Mouse (Mus musculus) forebrain, embryonic 14.5 days (tissue): Measurements from ENCODE around the gene Ccdc170. TPM values are rescaled to one million over a fixed set of nuclear protein-coding genes. Genes with fewer than 3 reads are reported as not detected.

ENCODE experiments used
- ATAC-seq: fragments of 200-750 bp; cut with Nextera tagmentation; 2 replicates; pipeline ENCODE4 v1.8.0; 2017; ENCODE audit warnings: mild to moderate bottlenecking, moderate library complexity
- DNase-seq: peaks from one replicate; pipeline ENCODE4 v3.0.0-alpha.2; 2015; ENCODE audit warnings: low spot score
- H3K27ac ChIP-seq: fragments of 300-500 bp; sonication (generic); 2 replicates; pipeline ENCODE4 v1.5.1; 2014; ENCODE audit warnings: low read depth, mild to moderate bottlenecking, control low read depth, low read length, moderate library complexity
- H3K27me3 ChIP-seq: fragments of 300-500 bp; sonication (generic); replicated peaks from 2 replicates; pipeline ENCODE4 v1.6.1; 2014; ENCODE audit warnings: low read length, control low read depth, mixed read lengths; ENCODE audit not compliant: control insufficient read depth, insufficient read depth
- H3K36me3 ChIP-seq: fragments of 300-500 bp; sonication (generic); 2 replicates; pipeline ENCODE4 v1.6.1; 2014; ENCODE audit warnings: low read length, control low read depth; ENCODE audit not compliant: control insufficient read depth, insufficient read depth
- H3K4me1 ChIP-seq: fragments of 300-500 bp; sonication (generic); 2 replicates; pipeline ENCODE4 v1.6.1; 2014; ENCODE audit warnings: antibody characterized with exemption, low read length, control low read depth; ENCODE audit not compliant: control insufficient read depth, insufficient read depth
- H3K4me2 ChIP-seq: fragments of 300-500 bp; sonication (generic); 2 replicates; pipeline ENCODE4 v1.6.1; 2014; ENCODE audit warnings: mild to moderate bottlenecking, control low read depth, low read length
- H3K4me3 ChIP-seq: fragments of 300-500 bp; sonication (generic); 2 replicates; pipeline ENCODE4 v1.5.1; 2014; ENCODE audit warnings: low read depth, low read length, control low read depth
- H3K9ac ChIP-seq: fragments of 300-500 bp; sonication (generic); 2 replicates; pipeline ENCODE4 v1.6.1; 2014; ENCODE audit warnings: mild to moderate bottlenecking, low read length, control low read depth, moderate library complexity
- H3K9me3 ChIP-seq: fragments of 300-500 bp; sonication (generic); replicated peaks from 2 replicates; pipeline ENCODE4 v1.6.1; 2016; ENCODE audit warnings: low read length, control low read depth, mixed read lengths; ENCODE audit not compliant: control insufficient read depth
- WGBS: fragments of 180-500 bp; shearing (Covaris S2); extraction: QIAGEN DNeasy Blood & Tissue Kit; methylation state at CpG from one replicate; pipeline ENCODE4 v1.1.7; 2014; 5-methylcytosine and 5-hydroxymethylcytosine counted together
- polyA plus RNA-seq: library from polyadenylated mRNA; unstranded; fragments of >200 nt; fragmentation: Nextera tagmentation; extraction: Ambion mirVana; gene quantifications from 2 replicates; pipeline ENCODE4 v1.2.1, GENCODE M21; 2014

The Ccdc170 gene
- polyA plus RNA-seq, 1 experiment from 2014 or later: 0.18 TPM

- no peak for DNase-seq
- Histone ChIP-seq H3K9me3 (no peaks in the 10 kb centered on the region), H3K36me3 (no peaks in the 10 kb centered on the region), H3K9ac (no peak overlapping the region), H3K4me2 (no peak overlapping the region), H3K27ac (no peak overlapping the region), H3K27me3 (no peaks in the 10 kb centered on the region), H3K4me1 (no peaks in the 10 kb centered on the region), H3K4me3 (no peak overlapping the region)
- 69% methylated on average over 3 of the region's 3 CpGs for WGBS
- ATAC-seq: no peak
Measured at GRCm38 (mm10) chr10:4475431-4475830, 6.9 kb upstream of the Ccdc170 start.

- no peaks in the 10 kb centered on the region for H3K4me1 ChIP-seq
- DNase-seq (no peak), ATAC-seq (no peak)
- H3K36me3 ChIP-seq: no peaks in the 10 kb centered on the region
- no peaks in the 10 kb centered on the region for H3K27me3 ChIP-seq
- H3K9ac ChIP-seq: no peak overlapping the region
- no peak overlapping the region for H3K4me3 ChIP-seq
- no peak overlapping the region for H3K27ac ChIP-seq
- 93% methylated on average over 5 of the region's 5 CpGs for WGBS
- H3K4me2 ChIP-seq: no peak overlapping the region
- H3K9me3 ChIP-seq: no peaks in the 10 kb centered on the region
Measured at GRCm38 (mm10) chr10:4476604-4477003, 5.7 kb upstream of the Ccdc170 start.

- Histone ChIP-seq H3K9me3 (no peaks in the 10 kb centered on the region), H3K4me3 (no peak overlapping the region), H3K27me3 (no peaks in the 10 kb centered on the region), H3K27ac (no peak overlapping the region), H3K9ac (no peak overlapping the region), H3K4me1 (no peaks in the 10 kb centered on the region), H3K36me3 (no peaks in the 10 kb centered on the region), H3K4me2 (no peak overlapping the region)
- no peak for ATAC-seq
- no peak for DNase-seq
- WGBS: 83% methylated on average over 3 of the region's 3 CpGs
Measured at GRCm38 (mm10) chr10:4480929-4481328, 1.4 kb upstream of the Ccdc170 start.

- Histone ChIP-seq H3K4me1 (no peaks in the 10 kb centered on the region), H3K9me3 (no peaks in the 10 kb centered on the region), H3K4me3 (no peak overlapping the region), H3K27ac (no peak overlapping the region), H3K9ac (no peak overlapping the region), H3K4me2 (no peak overlapping the region), H3K27me3 (no peaks in the 10 kb centered on the region), H3K36me3 (no peaks in the 10 kb centered on the region)
- 88% methylated on average over 8 of the region's 8 CpGs for WGBS
- DNase-seq: no peak
- no peak for ATAC-seq
Measured at GRCm38 (mm10) chr10:4481695-4482094, 607 bp upstream of the Ccdc170 start.

- no peaks in the 10 kb centered on the region for H3K9me3 ChIP-seq
- H3K36me3 ChIP-seq: no peaks in the 10 kb centered on the region
- 86% methylated on average over 1 of the region's 1 CpGs for WGBS
- H3K9ac ChIP-seq: no peak overlapping the region
- ATAC-seq: no peak
- no peaks in the 10 kb centered on the region for H3K4me1 ChIP-seq
- no peak overlapping the region for H3K4me2 ChIP-seq
- H3K27me3 ChIP-seq: no peaks in the 10 kb centered on the region
- no peak for DNase-seq
- H3K27ac ChIP-seq: no peak overlapping the region
- H3K4me3 ChIP-seq: no peak overlapping the region
Measured at GRCm38 (mm10) chr10:4483848-4484247, 1.5 kb downstream of the Ccdc170 start.

- WGBS: 82% methylated on average over 9 of the region's 9 CpGs
Measured at GRCm38 (mm10) chr10:4484986-4485385, 2.7 kb downstream of the Ccdc170 start.

GRCm38 (mm10) chr10:4489865-4490264 is 7.6 kb downstream of the Ccdc170 start:
- Histone ChIP-seq H3K27me3 (no peaks in the 10 kb centered on the region), H3K4me3 (no peak overlapping the region), H3K9me3 (no peaks in the 10 kb centered on the region), H3K4me1 (no peaks in the 10 kb centered on the region), H3K4me2 (no peak overlapping the region), H3K9ac (no peak overlapping the region), H3K27ac (no peak overlapping the region), H3K36me3 (no peaks in the 10 kb centered on the region)
- 74% methylated on average over 5 of the region's 5 CpGs for WGBS
- no peak for DNase-seq
- no peak for ATAC-seq

More at GRCm38 (mm10) chr10:4484986-4485385, 2.7 kb downstream of the Ccdc170 start:
- DNase-seq: no peak
- H3K27ac ChIP-seq: no peak overlapping the region
- ATAC-seq: no peak
- H3K36me3 ChIP-seq: no peaks in the 10 kb centered on the region
- H3K4me2 ChIP-seq: no peak overlapping the region
- no peaks in the 10 kb centered on the region for H3K4me1 ChIP-seq
- no peaks in the 10 kb centered on the region for H3K9me3 ChIP-seq
- no peak overlapping the region for H3K9ac ChIP-seq
- H3K4me3 ChIP-seq: no peak overlapping the region
- H3K27me3 ChIP-seq: no peaks in the 10 kb centered on the region

- Histone ChIP-seq H3K4me1 (no peaks in the 10 kb centered on the region), H3K9me3 (no peaks in the 10 kb centered on the region), H3K27ac (no peak overlapping the region), H3K4me3 (no peak overlapping the region), H3K36me3 (no peaks in the 10 kb centered on the region), H3K27me3 (no peaks in the 10 kb centered on the region), H3K4me2 (no peak overlapping the region), H3K9ac (no peak overlapping the region)
- DNase-seq (no peak), ATAC-seq (no peak)
- 33% methylated on average over 2 of the region's 3 CpGs for WGBS
Measured at GRCm38 (mm10) chr10:4491281-4491680, 9.0 kb downstream of the Ccdc170 start.

- ATAC-seq: no peak
Measured at GRCm38 (mm10) chr10:4492045-4492444, 9.7 kb downstream of the Ccdc170 start.

More at GRCm38 (mm10) chr10:4492045-4492444, 9.7 kb downstream of the Ccdc170 start:
- H3K4me3 ChIP-seq: no peak overlapping the region
- H3K4me2 ChIP-seq: no peak overlapping the region
- no peak overlapping the region for H3K27ac ChIP-seq
- H3K4me1 ChIP-seq: no peaks in the 10 kb centered on the region
- H3K36me3 ChIP-seq: no peaks in the 10 kb centered on the region
- H3K9ac ChIP-seq: no peak overlapping the region
- no peak for DNase-seq
- 53% methylated on average over 1 of the region's 1 CpGs for WGBS
- no peaks in the 10 kb centered on the region for H3K27me3 ChIP-seq
- no peaks in the 10 kb centered on the region for H3K9me3 ChIP-seq
